Mouse (Mus musculus): ENCODE results near the gene Slamf6. TPM values are rescaled to one million over a fixed set of nuclear protein-coding genes. Genes with fewer than 3 reads are reported as not detected.

Gene Slamf6
- polyA plus RNA-seq (2012): 0.06 and 0.23 TPM in 2 replicates

GRCm38 (mm10) chr1:171917305-171918039, at the start of gene Slamf6:
Gene Slamf6, plus strand, starts transcription at chr1:171917515.

GRCm38 (mm10) chr1:171895364-171895763, 22.0 kb upstream of the Slamf6 start, which contains the start of gene Gm10521:
Gene Gm10521, plus strand, starts transcription at chr1:171895664.

Other genes with a start within 250 kb of the Slamf6 start
- gene Cd48, start 235.5 kb upstream of the Slamf6 start, polyA plus RNA-seq (2012): 5.6 and 6.1 TPM in 2 replicates
- gene Slamf1, start 150.4 kb upstream of the Slamf6 start, polyA plus RNA-seq (2012): 0.28 and 0.68 TPM in 2 replicates
- 2.0 and 2.2 TPM in 2 replicates for gene Cd84, start 77.8 kb upstream of the Slamf6 start, polyA plus RNA-seq (2012)
- gene Gm10521, start 21.9 kb upstream of the Slamf6 start, polyA plus RNA-seq (2012): 0.26 and 0.49 TPM in 2 replicates
- 8.1 and 9.9 TPM in 2 replicates for gene Vangl2, start 110.9 kb downstream of the Slamf6 start, polyA plus RNA-seq (2012)
- 0.06 TPM in 1 of 2 replicates, not detected in the other for gene Nhlh1, start 140.1 kb downstream of the Slamf6 start, polyA plus RNA-seq (2012)
- 55.2 and 58.3 TPM in 2 replicates for gene Copa, start 165.0 kb downstream of the Slamf6 start, polyA plus RNA-seq (2012)
- 17.6 and 21.1 TPM in 2 replicates for gene Ncstn, start 165.3 kb downstream of the Slamf6 start, polyA plus RNA-seq (2012)
- gene Pex19, start 209.2 kb downstream of the Slamf6 start, polyA plus RNA-seq (2012): 15.1 and 15.2 TPM in 2 replicates
- 60.9 and 69.9 TPM in 2 replicates for gene Dcaf8, start 230.6 kb downstream of the Slamf6 start, polyA plus RNA-seq (2012)

All from megakaryocyte-erythroid progenitor cell, adult 5 weeks (primary cell).